Mouse (Mus musculus) brain, embryonic 14.5 days (tissue): ENCODE data around the gene Rims1.

Source experiments
- CTCF ChIP-seq: fragments of 200-500 bp; IDR thresholded peaks from 2 replicates; pipeline ENCODE4 v1.5.1; 2012; ENCODE audit warnings: inconsistent platforms, mild to moderate bottlenecking, moderate library complexity, borderline replicate concordance; ENCODE audit not compliant: insufficient read depth, insufficient read length; ENCODE audit errors: extremely low read depth
- POLR2A ChIP-seq: fragments of 200-500 bp; IDR thresholded peaks from 2 replicates; pipeline ENCODE4 v1.6.1; 2012; ENCODE audit warnings: mild to moderate bottlenecking, inconsistent platforms, borderline replicate concordance; ENCODE audit not compliant: poor library complexity, insufficient read depth, insufficient read length, severe bottlenecking; ENCODE audit errors: extremely low read depth

- TF ChIP-seq CTCF (no peak), POLR2A (no peak)
These were observed 511.8 kb downstream of the Rims1 start for GRCm38 (mm10) chr1:22293953-22294352.
